Mouse (Mus musculus) G1E (cell line): ENCODE measurements at regions not wholly inside any gene's neighbourhood (a gene's known extent, or its start where the extent isn't known, plus 50 kb on each side); places are given as distances from the start of the nearest gene placed in this dataset.

ENCODE experiments used
- ATAC-seq: 2 replicates; pipeline ENCODE4 v1.8.0; 2016; ENCODE audit warnings: mild to moderate bottlenecking; ENCODE audit not compliant: insufficient number of reproducible peaks, poor library complexity, low FRiP score, severe bottlenecking; ENCODE audit errors: extremely low read depth
- DNase-seq: peaks from one replicate; pipeline ENCODE4 v3.0.0; 2012; ENCODE audit warnings: low spot score
- H3K27me3 ChIP-seq: 2 replicates; pipeline ENCODE4 v1.6.1; 2012; ENCODE audit warnings: mild to moderate bottlenecking, low read length, inconsistent platforms; ENCODE audit not compliant: insufficient read depth
- H3K36me3 ChIP-seq: replicated peaks from 2 replicates; pipeline ENCODE3; 2012; ENCODE audit warnings: mild to moderate bottlenecking, inconsistent platforms
- H3K4me1 ChIP-seq: 2 replicates; pipeline ENCODE4 v1.6.1; 2012; ENCODE audit warnings: low read depth, low read length, inconsistent platforms, mixed read lengths; ENCODE audit not compliant: insufficient read depth
- H3K4me3 ChIP-seq: 2 replicates; pipeline ENCODE4 v1.5.1; 2012; ENCODE audit warnings: low read depth, mild to moderate bottlenecking, inconsistent platforms, low read length, moderate library complexity, mixed read lengths
- H3K9me3 ChIP-seq: replicated peaks from 2 replicates; pipeline ENCODE4 v1.6.1; 2012; ENCODE audit warnings: inconsistent platforms
- CTCF ChIP-seq: IDR thresholded peaks from 2 replicates; pipeline ENCODE4 v1.5.1; 2012; ENCODE audit warnings: low read depth, low read length, inconsistent platforms, mixed read lengths
- GATA1 ChIP-seq: IDR thresholded peaks from 2 replicates; pipeline ENCODE4 v1.6.1; 2012; ENCODE audit warnings: borderline replicate concordance, low read length, inconsistent platforms, mixed read lengths
- GATA2 ChIP-seq: IDR thresholded peaks from 2 replicates; pipeline ENCODE4 v1.6.1; 2012; ENCODE audit warnings: low read depth, low read length, inconsistent platforms, borderline replicate concordance
- POLR2AphosphoS5 ChIP-seq: IDR thresholded peaks from 2 replicates; pipeline ENCODE4 v1.6.1; 2012; ENCODE audit warnings: low read depth, low read length, inconsistent platforms; ENCODE audit not compliant: insufficient replicate concordance
- TAL1 ChIP-seq: conservative IDR thresholded peaks from 2 replicates; pipeline ENCODE4 v1.6.1; 2012; ENCODE audit warnings: low read depth, low read length, inconsistent platforms, mixed read lengths

DNA sequence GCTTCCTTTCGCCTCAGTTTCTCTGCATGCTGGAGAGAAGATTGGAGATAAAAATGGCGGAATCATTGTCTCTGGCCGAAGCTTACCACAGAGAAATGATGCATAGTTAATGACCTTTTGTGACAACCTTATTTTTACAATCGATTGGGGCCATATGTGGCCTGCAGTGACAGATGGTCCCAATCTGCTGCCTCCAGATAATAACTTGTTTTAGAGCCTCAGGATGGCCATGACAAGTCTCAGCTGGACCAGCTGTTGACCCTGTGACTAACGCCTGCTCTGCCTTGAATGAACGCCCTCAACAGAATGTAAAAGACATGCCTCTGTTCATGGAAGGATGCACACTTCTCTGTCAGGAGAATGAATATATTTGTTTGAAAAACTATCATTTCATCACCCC, 163.6 kb downstream of the Phlda1 start:
- H3K4me3 ChIP-seq, result no peak overlapping the region
- peaks cover 6% of the 10 kb centered on the region for H3K9me3 ChIP-seq
- peaks cover 68% of the 10 kb centered on the region for H3K4me1 ChIP-seq
- H3K27me3 ChIP-seq, result peaks cover 7% of the 10 kb centered on the region
- DNase-seq (peak; percentile 49), ATAC-seq (peak; percentile 80)
- peak; percentile 98 for TF ChIP-seq TAL1
- no peak for TF ChIP-seq POLR2AphosphoS5
- TF ChIP-seq GATA2, result no peak
- no peak for TF ChIP-seq CTCF
- H3K36me3 ChIP-seq, result no peaks in the 10 kb centered on the region

DNA sequence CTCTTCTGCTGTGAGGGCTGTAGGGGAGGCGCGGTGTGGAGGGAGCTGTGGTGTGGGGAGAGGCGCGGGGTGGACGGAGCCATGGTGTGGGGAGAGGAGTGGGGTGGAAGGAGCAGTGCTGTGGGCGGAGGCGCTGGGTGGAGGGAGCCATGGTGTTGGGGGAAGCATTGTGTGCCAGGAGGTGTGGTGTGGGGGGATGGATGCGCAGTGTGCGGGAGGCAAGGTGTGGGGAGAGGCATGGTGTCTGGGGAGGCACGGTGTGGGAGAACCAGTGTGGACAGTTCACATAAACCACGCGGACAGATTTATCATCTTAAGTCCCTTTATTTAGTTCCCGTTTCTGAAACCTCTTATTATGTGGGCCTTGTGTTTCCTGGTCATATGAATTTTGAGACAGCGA, 164.6 kb downstream of the Phlda1 start:
- H3K4me1 ChIP-seq, result peaks cover 73% of the 10 kb centered on the region
- H3K4me3 ChIP-seq, result peak overlapping the region; percentile 36; the same call in 1 of the 2 replicates
- peaks cover 6% of the 10 kb centered on the region for H3K9me3 ChIP-seq
- TF ChIP-seq GATA2 (no peak), CTCF (no peak), POLR2AphosphoS5 (no peak), GATA1 (no peak), TAL1 (no peak)
- peaks cover 6% of the 10 kb centered on the region; the same call in 1 of the 2 replicates for H3K27me3 ChIP-seq
- ATAC-seq (no peak), DNase-seq (no peak)
- no peaks in the 10 kb centered on the region for H3K36me3 ChIP-seq

DNA sequence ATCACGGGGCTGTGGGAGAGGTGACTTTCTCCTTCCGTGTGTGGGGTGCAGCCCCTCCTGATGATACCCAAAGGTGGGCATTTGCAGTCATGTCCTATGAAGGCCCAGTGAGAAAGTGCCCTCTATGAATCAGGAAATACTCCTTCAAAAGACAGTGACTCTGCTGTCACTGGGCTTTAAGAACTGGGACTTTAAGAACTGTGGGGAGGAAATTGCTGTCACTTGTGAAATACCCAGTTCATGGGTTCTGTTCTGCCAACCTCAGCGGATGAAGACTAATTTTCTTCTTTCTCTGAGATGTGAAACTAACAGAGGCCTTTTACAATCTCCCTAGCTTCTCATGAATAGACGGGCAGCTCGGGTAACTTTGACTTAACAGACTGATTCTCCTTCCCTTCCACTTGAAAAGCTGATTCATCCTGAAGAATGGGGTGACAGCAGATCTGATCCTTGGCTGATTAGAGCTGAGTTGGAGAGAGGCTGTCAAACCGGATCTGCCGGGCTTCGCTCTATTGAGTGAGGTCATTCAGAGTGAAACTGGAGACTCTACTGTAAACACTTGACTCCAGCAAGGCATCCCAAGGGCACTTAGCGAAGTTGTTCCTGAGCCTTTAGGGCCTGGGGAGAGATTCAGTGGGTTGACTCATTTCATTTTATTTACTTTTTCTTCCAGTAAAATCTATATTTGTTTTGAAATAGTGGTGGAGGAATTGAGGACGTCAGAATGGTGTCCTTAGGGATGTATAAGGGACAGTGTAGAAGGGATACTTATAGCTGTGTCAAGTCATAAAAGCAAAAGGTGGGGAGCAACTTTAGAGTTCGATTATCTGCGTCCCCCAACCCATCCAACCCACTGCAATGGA, 166.6 kb downstream of the Phlda1 start:
- Histone ChIP-seq H3K9me3 (peaks cover 3% of the 10 kb centered on the region), H3K4me3 (no peak overlapping the region), H3K4me1 (peaks cover 82% of the 10 kb centered on the region), H3K27me3 (peaks cover 2% of the 10 kb centered on the region; the same call in 1 of the 2 replicates), H3K36me3 (no peaks in the 10 kb centered on the region)
- no peak for TF ChIP-seq GATA1
- no peak for TF ChIP-seq POLR2AphosphoS5
- no peak for TF ChIP-seq TAL1
- no peak for TF ChIP-seq GATA2
- TF ChIP-seq CTCF, result no peak
- no peak for DNase-seq
- 0 out of 2 replicates have a peak, but pooled peaks have one; percentile 40 for ATAC-seq

DNA sequence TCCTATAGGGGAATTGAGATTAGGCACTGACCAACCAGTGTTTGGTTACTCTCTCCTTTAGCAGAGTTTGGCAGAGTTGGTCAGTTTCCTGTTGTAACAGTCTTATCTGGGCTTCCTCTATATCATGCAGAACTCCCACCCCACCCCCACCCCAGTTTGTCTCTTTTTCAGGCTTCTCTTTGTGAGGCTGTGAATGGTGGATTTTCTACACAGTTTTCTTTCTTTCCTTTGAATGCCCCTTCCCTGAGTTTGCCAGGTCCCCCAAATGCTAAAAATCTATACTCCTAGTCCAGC, 167.2 kb downstream of the Phlda1 start:
- TF ChIP-seq TAL1 (no peak), POLR2AphosphoS5 (no peak), GATA2 (no peak), GATA1 (no peak), CTCF (no peak)
- no peak for ATAC-seq
- H3K27me3 ChIP-seq, result peaks cover 2% of the 10 kb centered on the region; the same call in 1 of the 2 replicates
- H3K4me3 ChIP-seq, result no peak overlapping the region
- no peak for DNase-seq
- H3K36me3 ChIP-seq, result no peaks in the 10 kb centered on the region
- H3K4me1 ChIP-seq, result peaks cover 80% of the 10 kb centered on the region
- peaks cover 3% of the 10 kb centered on the region for H3K9me3 ChIP-seq

DNA sequence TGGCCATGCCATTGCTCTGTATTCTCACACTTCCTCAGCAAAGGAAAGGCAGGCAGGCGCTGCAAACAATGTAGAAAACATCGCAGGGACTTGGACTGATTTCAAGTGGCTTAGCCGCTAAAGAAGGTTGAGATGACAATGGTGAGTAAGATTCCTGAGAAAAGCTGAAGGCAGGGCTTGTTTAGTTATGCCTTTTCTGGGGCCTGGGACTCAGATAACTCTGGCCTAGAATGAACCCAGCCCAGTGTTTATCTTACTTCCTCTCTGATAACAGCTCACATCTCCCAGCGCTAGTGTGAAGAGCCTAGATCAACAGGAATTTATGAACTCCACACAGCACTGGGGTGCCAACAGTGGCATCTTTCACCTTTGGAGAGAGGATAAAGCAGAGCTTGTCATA, 170.2 kb downstream of the Phlda1 start:
- TF ChIP-seq GATA1 (no peak), POLR2AphosphoS5 (no peak), CTCF (no peak), GATA2 (no peak), TAL1 (peak; percentile 38; the same call in 1 of the 2 replicates)
- H3K4me3 ChIP-seq, result no peak overlapping the region; the same call in 1 of the 2 replicates
- DNase-seq (peak; percentile 42), ATAC-seq (peak; percentile 73)
- H3K4me1 ChIP-seq, result peaks cover 78% of the 10 kb centered on the region
- no peaks in the 10 kb centered on the region for H3K27me3 ChIP-seq
- no peaks in the 10 kb centered on the region for H3K9me3 ChIP-seq
- H3K36me3 ChIP-seq, result no peaks in the 10 kb centered on the region

DNA sequence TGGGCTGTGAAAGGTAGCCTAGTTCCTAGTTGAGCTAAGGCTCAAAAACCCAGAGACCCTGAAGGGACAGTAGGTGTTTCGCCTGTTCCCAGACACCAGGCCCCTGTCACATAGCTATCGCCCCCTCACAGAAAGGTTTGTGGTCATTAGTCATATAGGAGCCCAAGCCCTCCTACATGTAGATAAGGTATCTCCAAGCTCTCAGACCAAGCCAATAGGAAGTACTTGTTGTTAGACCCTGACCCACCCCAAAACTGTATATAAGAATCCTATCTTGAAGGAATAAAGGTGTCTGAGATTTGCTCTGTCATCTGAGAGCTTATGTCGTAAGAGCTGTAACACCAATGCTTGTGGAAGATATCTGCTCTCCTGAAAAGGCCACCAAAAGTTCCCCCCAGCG, 174.8 kb downstream of the Phlda1 start:
- ATAC-seq, result peak; percentile 36; the same call in 1 of the 2 replicates
- no peaks in the 10 kb centered on the region for H3K36me3 ChIP-seq

More for the DNA sequence above, 174.8 kb downstream of the Phlda1 start:
- Histone ChIP-seq H3K9me3 (no peaks in the 10 kb centered on the region), H3K4me1 (peaks cover 62% of the 10 kb centered on the region), H3K4me3 (no peak overlapping the region; the same call in 1 of the 2 replicates), H3K27me3 (peaks cover 18% of the 10 kb centered on the region)
- TF ChIP-seq POLR2AphosphoS5 (no peak), GATA1 (no peak), CTCF (no peak), GATA2 (no peak), TAL1 (peak; percentile 75)
- no peak for DNase-seq
